Mouse (Mus musculus): ENCODE results near the gene Gm20605. TPM values are rescaled to one million over a fixed set of nuclear protein-coding genes. Genes with fewer than 3 reads are reported as not detected.
"Not testable (repeated sequence)": the region's sequence is repeated elsewhere in the genome, so short reads cannot be mapped to it uniquely, and the experiment has no call there.

Gene Gm20605
- total RNA-seq, 1 experiment from 2014 or later = 13.4 TPM

- DNase-seq = no peak
These were observed 15.9 kb upstream of the Gm20605 start for GRCm38 (mm10) chr5:137613076-137613475.

- DNase-seq = peak; percentile 68
These were observed 15.4 kb upstream of the Gm20605 start, which contains the start of gene Pcolce for GRCm38 (mm10) chr5:137613550-137613949. TSS of gene Pcolce (minus strand) at chr5:137613784.

- not testable (repeated sequence) for DNase-seq
These were observed 14.1 kb upstream of the Gm20605 start for GRCm38 (mm10) chr5:137614921-137615320.

DNA sequence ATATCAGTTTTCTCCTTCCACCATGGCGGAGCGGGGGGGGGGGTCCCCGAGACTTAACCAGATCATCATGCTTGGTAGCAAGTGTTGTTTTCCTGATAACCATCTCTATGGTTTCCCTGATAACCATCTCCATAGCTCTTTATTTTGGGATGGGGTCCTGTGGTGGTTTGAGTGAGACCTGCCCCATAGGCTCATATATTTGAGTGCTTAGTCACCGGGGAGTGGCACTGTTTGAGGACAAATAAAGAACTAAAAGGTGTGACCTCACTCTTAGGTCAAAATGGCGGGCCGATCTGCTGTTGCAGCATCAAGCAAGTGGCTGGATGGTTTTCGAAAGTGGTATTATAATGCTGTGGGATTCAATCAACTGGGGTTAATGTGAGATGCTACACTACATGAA, 13.6 kb upstream of the Gm20605 start:
- DNase-seq = no peak

GRCm38 (mm10) chr5:137623937-137624530, 4.9 kb upstream of the Gm20605 start:
- no peak for DNase-seq

DNA sequence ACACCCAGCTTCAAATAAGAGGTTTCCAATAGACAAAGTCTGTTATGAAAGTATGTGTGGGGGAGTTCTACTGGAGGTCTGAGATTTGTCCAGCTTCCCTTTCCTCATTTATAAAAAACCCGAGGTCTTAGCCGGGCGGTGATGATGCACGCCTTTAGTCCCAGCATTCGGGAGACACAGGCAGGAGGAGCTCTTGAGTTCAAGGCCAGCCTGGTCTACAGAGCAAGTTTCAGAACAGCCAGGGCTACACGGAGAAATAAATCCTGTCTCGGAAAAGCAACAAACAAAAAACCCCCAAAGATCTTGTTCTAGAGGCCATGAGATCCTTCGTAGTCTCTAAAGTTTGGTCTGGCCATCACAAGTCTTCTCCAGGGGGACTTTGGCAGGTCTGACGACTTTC, 984 bp upstream of the Gm20605 start:
- no peak for DNase-seq

GRCm38 (mm10) chr5:137629306-137629721, 339 bp downstream of the Gm20605 start:
- no peak for DNase-seq

- no peak for DNase-seq
These were observed 1.1 kb downstream of the Gm20605 start for GRCm38 (mm10) chr5:137629906-137630545.

GRCm38 (mm10) chr5:137630602-137631001, 1.6 kb downstream of the Gm20605 start:
- no peak for DNase-seq

GRCm38 (mm10) chr5:137631171-137631570, 2.2 kb downstream of the Gm20605 start:
- no peak for DNase-seq

- DNase-seq = no peak
These were observed 2.6 kb downstream of the Gm20605 start for GRCm38 (mm10) chr5:137631591-137631990.

GRCm38 (mm10) chr5:137633397-137634084, 4.6 kb downstream of the Gm20605 start:
- DNase-seq = no peak

DNA sequence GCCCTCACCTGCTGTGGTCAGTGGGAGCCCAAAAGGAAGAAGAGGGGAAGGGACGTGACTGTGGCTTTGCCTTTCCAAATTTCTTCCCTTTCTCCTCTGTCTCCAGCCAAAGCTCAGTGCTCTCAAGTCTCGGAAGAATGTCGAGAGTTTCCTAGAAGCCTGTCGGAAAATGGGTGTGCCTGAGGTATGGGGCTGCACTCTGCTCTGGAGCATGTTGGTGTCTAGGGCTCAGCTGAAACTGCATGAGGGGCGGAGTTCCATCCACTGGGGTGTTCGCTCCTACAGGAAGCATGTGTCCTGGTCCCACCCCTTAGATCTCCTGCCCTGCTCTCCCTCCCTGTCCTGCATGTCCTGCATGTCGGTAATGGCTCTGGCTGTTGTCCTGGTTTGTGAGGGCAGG, 10.5 kb downstream of the Gm20605 start:
- no peak for DNase-seq

DNA sequence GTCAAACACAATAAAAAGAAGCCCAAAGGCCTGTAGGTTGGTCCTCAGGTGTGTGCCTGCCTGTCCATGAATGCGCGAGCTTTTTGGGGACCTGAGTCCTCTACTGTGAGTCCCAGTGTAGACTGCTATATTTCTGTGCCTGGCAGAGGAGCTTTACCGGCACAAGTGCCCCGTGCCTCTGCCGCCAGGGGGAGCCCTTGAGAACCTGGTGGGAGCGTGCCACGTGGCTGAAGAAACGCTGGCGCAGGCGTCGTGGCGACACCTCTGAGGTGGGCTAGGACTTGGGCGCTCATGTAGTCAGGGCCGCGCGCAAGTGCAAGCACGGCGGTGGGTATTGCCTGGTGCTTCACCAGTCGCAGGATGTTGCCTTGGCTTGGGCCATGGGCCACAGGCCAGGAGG, 12.1 kb downstream of the Gm20605 start, which contains the start of gene Sap25:
Gene Sap25 (plus strand): TSS at position 281 of the 400 bp plus-strand sequence.
- DNase-seq = peak; percentile 56

- DNase-seq = no peak
These were observed 13.9 kb downstream of the Gm20605 start for GRCm38 (mm10) chr5:137642886-137643285.

- DNase-seq = no peak
These were observed 15.5 kb downstream of the Gm20605 start for GRCm38 (mm10) chr5:137644484-137644883.

GRCm38 (mm10) chr5:137645091-137645651, 16.2 kb downstream of the Gm20605 start:
- DNase-seq = peak; percentile 37

DNA sequence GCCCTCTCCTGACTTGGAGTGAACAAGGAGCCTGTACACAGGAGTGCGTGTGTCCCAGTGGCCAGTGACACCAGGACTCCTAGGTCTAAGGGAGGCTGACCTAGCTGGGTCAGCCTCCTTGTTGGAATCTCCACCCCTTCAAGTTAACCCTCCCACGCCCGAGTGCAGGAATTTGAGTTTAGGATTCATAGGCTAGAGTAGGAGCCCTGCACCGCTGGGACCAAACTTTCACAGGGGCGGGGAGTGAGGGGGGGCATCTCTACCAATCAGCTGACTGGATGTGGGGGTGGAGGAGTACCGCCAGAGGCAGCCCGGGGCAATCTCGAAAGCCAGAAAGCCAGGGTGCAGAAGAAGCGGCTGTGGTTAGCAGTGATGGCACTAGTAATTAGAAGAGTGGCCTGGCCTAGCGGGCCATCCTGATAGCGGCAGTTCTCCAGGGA, 16.7 kb downstream of the Gm20605 start, which contains the start of gene Irs3:
Gene Irs3 (minus strand): TSS at position 63 of the 440 bp plus-strand sequence.
- no peak for DNase-seq

DNA sequence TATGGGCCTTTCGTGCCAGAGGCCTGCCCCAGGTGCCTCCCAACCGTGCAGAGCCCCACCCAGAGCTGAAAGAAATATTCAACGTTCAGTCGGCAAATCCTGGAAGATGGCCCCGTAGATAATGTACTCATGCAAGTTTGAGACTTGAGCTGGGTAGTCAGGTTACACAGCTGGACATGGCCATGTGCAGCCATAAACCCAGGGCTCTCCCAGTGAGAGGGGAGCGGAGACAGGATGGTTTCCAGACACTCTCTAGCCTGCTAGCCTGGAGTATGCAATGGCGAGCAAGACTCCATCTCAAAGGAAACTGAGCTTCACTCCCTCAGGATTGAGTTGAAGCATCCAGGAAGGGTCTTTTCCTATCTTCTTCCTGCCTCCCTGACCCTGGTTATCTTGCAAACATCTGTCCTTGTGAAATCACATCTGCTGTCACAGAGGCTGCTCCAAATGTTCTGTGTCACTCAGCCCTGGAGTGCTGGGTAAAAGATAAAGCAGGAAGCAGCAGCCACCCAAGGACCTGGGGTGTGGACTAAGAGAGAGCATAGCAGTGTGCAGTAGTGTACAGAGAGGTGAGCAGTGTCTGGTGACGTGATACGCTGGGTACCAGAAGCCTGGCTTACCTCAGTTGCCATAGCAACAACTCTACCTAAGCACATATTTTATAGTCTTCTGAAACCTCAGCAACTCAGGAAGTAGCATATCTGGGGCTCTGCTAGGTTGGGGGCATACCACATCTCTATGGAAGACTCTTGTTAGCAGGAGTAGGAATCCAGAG, 19.0 kb downstream of the Gm20605 start:
- no peak for DNase-seq

DNA sequence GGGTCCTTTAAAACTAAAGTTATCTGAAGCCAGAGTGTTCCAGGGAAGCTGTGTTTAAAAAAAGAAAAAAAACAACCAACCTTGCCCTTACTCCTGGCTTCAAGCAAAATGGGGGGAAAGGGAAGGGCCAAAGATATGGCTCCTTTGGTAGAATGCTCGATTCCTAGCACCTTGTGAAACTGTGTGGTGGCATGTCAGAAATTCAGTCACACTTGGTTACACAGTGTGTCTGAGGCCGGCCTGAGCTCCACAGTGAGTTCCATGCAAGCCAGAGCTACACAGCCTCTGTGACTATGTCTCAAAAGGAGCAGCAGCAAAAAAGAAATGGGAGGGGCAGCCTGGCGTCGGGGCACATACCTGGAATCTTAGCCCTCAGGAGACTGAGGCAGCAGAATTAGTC, 20.3 kb downstream of the Gm20605 start:
- no peak for DNase-seq

DNA sequence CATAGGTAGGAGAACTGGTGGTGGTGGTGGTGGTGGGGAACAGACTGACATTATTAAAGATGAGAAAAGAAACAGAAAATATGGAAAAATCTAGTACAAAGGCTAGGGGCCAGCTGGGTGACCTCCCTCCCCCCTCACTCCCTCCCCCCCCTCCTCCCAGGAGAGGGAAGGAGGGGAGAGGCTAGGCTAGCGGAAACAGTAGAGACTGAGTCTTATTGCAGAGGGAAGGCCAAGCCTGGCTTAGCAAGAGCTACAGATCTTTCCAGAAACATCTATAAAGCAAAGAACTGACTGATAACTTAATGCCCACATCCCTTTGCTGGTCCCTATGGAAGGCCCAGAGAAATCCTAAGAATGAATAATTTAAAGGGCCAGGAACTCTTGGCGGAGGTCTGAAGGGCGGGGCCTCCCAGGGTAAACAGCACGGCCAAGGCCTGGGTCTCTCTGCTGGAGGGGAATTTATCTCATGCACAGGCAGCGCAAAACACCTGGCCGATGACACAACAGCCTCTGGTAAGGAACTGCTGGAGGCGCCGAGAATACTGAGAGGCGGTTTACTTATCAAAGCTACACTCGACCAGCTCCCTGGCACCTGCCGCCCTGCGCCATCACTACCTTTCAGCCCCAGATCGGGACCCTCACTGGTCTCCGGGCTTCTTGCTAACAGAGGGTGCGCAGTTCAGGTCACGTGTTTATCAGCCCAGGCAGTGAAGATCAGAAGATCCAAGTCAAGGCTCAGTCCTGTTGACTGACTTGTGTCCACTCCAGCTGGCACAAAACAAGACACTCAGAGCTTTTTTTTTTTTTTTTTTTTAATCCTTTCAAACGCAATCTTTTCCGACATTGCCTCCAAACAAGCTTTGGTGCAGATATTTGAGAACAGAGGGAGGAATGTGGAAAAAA, 20.9 kb downstream of the Gm20605 start:
- DNase-seq = no peak
